Mouse (Mus musculus): ENCODE measurements around the gene Raph1. TPM values are rescaled to one million over a fixed set of nuclear protein-coding genes. Genes with fewer than 3 reads are reported as not detected.
A peak's percentile ranks its signal among the peaks of the same experiment; 100 is the strongest.
"Not testable (repeated sequence)": the region's sequence is repeated elsewhere in the genome, so short reads cannot be mapped to it uniquely, and the experiment has no call there.

Raph1 gene
- polyA plus RNA-seq, 1 experiment from 2014 or later: 23.6 TPM

DNA sequence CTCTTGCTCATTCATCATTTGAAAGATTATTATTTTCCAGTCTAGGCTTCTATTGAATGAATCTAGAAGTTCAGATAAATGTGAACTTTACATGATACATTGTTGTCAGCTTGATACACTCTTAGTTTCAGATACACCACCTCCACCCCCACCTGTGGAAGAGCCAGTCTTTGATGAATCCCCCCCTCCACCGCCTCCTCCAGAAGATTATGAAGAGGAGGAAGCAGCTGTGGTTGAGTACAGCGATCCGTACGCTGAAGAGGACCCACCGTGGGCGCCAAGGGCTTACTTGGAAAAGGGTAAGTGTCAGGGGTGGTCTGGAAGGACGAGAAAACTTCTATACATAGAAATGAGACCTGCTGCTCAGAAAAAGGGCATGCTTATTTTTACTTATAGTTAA lies 96.4 kb downstream of the Raph1 start:
- no peak overlapping the region for H3K27ac ChIP-seq (ENCODE audit: low read length)
- H3K36me3 ChIP-seq (ENCODE audit: insufficient read depth, low read length): no peaks in the 10 kb centered on the region; the same call in 1 of the 2 replicates
- TF ChIP-seq CTCF (IDR thresholded peaks at IDR 0.05) (no peak), EP300 (IDR thresholded peaks at IDR 0.05) (no peak)
- no peak overlapping the region for H3K4me3 ChIP-seq (ENCODE audit: low read depth, low read length)
- H3K9me3 ChIP-seq (ENCODE audit: low read length): no peaks in the 10 kb centered on the region
- no peaks in the 10 kb centered on the region for H3K27me3 ChIP-seq (replicated peaks; ENCODE audit: insufficient read depth, low read length)
- no peak overlapping the region for H3K9ac ChIP-seq (replicated peaks; ENCODE audit: low read depth)
- H3K4me1 ChIP-seq (ENCODE audit: insufficient read depth, low read depth, low read length): no peaks in the 10 kb centered on the region
- 85% methylated on average over 7 of the region's 7 CpGs for WGBS
- ATAC-seq (no peak), DNase-seq (ENCODE audit: low spot score) (no peak)
- no peak overlapping the region for H3K4me2 ChIP-seq (replicated peaks; ENCODE audit: low read depth, low read length)

DNA sequence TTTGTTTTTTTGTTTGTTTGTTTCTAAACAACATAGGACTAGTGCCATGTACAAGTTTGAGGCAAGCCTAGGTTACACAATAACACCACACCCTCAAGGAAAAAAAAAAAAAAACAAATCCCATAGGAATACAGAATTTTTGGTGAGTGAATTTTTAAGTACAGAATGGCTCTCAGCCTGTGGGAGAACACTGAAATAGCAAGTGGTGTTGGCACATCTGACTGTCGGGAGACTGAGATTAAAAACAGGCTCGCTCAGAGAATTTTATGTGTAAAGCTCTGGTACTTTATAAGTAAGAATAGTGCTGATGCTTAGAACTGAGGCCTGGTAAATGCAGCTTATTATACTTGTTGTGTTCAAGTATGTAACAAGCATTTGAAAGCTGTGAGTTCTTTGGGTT lies 97.4 kb downstream of the Raph1 start:
- no peak overlapping the region for H3K9ac ChIP-seq (replicated peaks; ENCODE audit: low read depth)
- no peaks in the 10 kb centered on the region for H3K27me3 ChIP-seq (replicated peaks; ENCODE audit: insufficient read depth, low read length)
- no peak overlapping the region for H3K27ac ChIP-seq (ENCODE audit: low read length)
- ATAC-seq (no peak), DNase-seq (ENCODE audit: low spot score) (peak; percentile 21)
- TF ChIP-seq EP300 (IDR thresholded peaks at IDR 0.05): no peak
- TF ChIP-seq CTCF (IDR thresholded peaks at IDR 0.05): no peak
- WGBS: 84% methylated on average over 2 of the region's 2 CpGs
- no peaks in the 10 kb centered on the region for H3K4me1 ChIP-seq (ENCODE audit: insufficient read depth, low read depth, low read length)
- H3K4me3 ChIP-seq (ENCODE audit: low read depth, low read length): no peak overlapping the region
- H3K4me2 ChIP-seq (replicated peaks; ENCODE audit: low read depth, low read length): no peak overlapping the region
- H3K9me3 ChIP-seq (ENCODE audit: low read length): no peaks in the 10 kb centered on the region
- H3K36me3 ChIP-seq (ENCODE audit: insufficient read depth, low read length): no peaks in the 10 kb centered on the region; the same call in 1 of the 2 replicates

DNA sequence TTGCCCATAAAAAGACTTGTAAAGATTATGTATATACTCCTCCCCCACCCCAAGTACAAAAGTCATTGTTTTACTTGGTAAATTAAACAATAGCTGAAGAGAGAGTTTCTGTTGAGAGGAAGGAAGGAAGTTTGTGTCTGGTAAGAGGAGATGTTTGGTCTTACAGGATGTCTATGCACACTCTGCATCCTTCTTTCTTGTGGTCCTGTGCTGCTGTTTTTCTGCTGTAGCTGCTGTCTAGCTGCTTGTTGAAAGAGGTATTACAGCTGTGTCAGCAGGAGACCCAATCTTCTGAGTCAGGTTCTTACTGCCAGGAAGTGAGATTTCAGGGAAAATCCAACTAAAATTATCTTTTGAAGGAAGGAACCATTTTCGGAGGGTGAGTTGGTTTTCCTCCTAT lies 106.3 kb downstream of the Raph1 start:
- Histone ChIP-seq H3K27me3 (replicated peaks; ENCODE audit: insufficient read depth, low read length) (no peaks in the 10 kb centered on the region), H3K4me3 (ENCODE audit: low read depth, low read length) (no peak overlapping the region), H3K4me1 (ENCODE audit: insufficient read depth, low read depth, low read length) (peaks cover 4% of the 10 kb centered on the region; the same call in 1 of the 2 replicates), H3K4me2 (replicated peaks; ENCODE audit: low read depth, low read length) (no peak overlapping the region), H3K9ac (replicated peaks; ENCODE audit: low read depth) (no peak overlapping the region), H3K9me3 (ENCODE audit: low read length) (no peaks in the 10 kb centered on the region), H3K36me3 (ENCODE audit: insufficient read depth, low read length) (no peaks in the 10 kb centered on the region), H3K27ac (ENCODE audit: low read length) (no peak overlapping the region)
- peak; percentile 15 for DNase-seq (ENCODE audit: low spot score)
- ATAC-seq: peak; percentile 28; the same call in 1 of the 2 replicates
- peak; percentile 42; the same call in 1 of the 2 replicates for TF ChIP-seq EP300 (IDR thresholded peaks at IDR 0.05)
- TF ChIP-seq CTCF (IDR thresholded peaks at IDR 0.05): no peak
- 67% methylated on average over 1 of the region's 1 CpGs for WGBS

DNA sequence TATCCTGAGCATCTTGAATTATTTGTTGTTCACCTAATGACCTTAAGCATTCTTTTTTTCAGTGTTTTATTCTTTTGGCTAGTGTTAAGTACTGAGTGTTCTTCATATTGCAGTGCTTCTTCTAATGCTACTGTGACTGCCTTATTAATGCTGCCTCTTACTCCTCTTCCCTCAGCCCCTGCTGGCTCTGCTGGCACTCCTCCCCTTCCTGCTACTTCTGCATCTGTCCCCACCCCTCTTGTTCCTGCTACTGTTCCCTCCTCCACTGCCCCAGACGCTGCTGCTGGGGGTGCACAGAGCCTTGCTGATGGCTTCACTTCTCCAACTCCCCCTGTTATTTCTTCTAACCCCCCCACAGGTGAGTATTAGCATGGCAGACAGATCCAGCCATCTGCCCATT lies 117.0 kb downstream of the Raph1 start:
- ATAC-seq (no peak), DNase-seq (ENCODE audit: low spot score) (no peak)

DNA sequence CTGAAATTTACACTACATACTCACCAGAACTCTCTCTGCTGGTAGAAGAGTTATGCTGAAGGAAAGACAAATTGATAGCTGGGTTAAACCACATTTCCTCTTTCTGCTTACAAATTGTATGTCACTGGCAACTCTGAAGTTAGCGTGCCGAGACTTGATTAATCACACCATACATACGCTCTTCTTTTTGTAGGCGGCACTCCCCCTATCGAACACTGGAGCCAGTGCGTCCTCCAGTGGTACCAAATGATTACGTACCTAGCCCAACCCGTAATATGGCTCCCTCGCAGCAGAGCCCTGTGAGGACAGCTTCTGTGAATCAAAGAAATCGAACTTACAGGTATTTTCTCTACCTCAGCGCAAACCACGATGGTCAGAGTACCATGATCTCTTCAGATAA lies 119.8 kb downstream of the Raph1 start:
- Histone ChIP-seq H3K27ac (ENCODE audit: low read length) (no peak overlapping the region), H3K4me3 (ENCODE audit: low read depth, low read length) (no peak overlapping the region), H3K36me3 (ENCODE audit: insufficient read depth, low read length) (0 out of 2 replicates have a peak, but pooled peaks cover 6% of the 10 kb centered on the region), H3K9me3 (ENCODE audit: low read length) (no peaks in the 10 kb centered on the region), H3K27me3 (replicated peaks; ENCODE audit: insufficient read depth, low read length) (no peaks in the 10 kb centered on the region), H3K9ac (replicated peaks; ENCODE audit: low read depth) (no peak overlapping the region), H3K4me2 (replicated peaks; ENCODE audit: low read depth, low read length) (no peak overlapping the region), H3K4me1 (ENCODE audit: insufficient read depth, low read depth, low read length) (no peaks in the 10 kb centered on the region)
- WGBS: 67% methylated on average over 12 of the region's 12 CpGs
- peak; percentile 13 for DNase-seq (ENCODE audit: low spot score)
- TF ChIP-seq EP300 (IDR thresholded peaks at IDR 0.05) (no peak), CTCF (IDR thresholded peaks at IDR 0.05) (peak; percentile 63)
- no peak for ATAC-seq

More for the DNA sequence above, 117.0 kb downstream of the Raph1 start:
- TF ChIP-seq CTCF (IDR thresholded peaks at IDR 0.05) (no peak), EP300 (IDR thresholded peaks at IDR 0.05) (no peak)
- 38% methylated on average over 1 of the region's 1 CpGs for WGBS
- no peaks in the 10 kb centered on the region for H3K4me1 ChIP-seq (ENCODE audit: insufficient read depth, low read depth, low read length)
- no peak overlapping the region for H3K4me2 ChIP-seq (replicated peaks; ENCODE audit: low read depth, low read length)
- no peak overlapping the region for H3K9ac ChIP-seq (replicated peaks; ENCODE audit: low read depth)
- no peak overlapping the region for H3K27ac ChIP-seq (ENCODE audit: low read length)
- 0 out of 2 replicates have a peak, but pooled peaks cover 6% of the 10 kb centered on the region for H3K36me3 ChIP-seq (ENCODE audit: insufficient read depth, low read length)
- H3K9me3 ChIP-seq (ENCODE audit: low read length): no peaks in the 10 kb centered on the region
- no peak overlapping the region for H3K4me3 ChIP-seq (ENCODE audit: low read depth, low read length)
- H3K27me3 ChIP-seq (replicated peaks; ENCODE audit: insufficient read depth, low read length): no peaks in the 10 kb centered on the region

DNA sequence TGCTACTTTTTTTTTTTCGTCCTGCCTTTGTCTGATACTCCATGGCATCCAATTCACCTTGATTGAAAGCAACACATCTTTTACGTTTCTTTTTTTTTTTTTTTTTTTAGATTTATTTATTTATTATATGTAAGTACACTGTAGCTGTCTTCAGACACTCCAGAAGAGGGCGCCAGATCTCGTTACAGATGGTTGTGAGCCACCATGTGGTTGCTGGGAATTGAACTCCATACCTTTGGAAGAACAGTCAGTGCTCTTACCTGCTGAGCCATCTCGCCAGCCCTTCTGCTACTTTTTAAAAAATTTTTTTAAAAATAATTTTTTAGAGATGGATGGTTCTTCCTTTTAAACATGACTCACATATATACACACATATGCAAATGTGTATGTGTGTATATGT lies 125.5 kb downstream of the Raph1 start:
- not testable (repeated sequence) for DNase-seq (ENCODE audit: low spot score); H3K9ac ChIP-seq (replicated peaks; ENCODE audit: low read depth); H3K36me3 ChIP-seq (ENCODE audit: insufficient read depth, low read length); H3K4me3 ChIP-seq (ENCODE audit: low read depth, low read length); H3K9me3 ChIP-seq (ENCODE audit: low read length); H3K4me2 ChIP-seq (replicated peaks; ENCODE audit: low read depth, low read length); H3K4me1 ChIP-seq (ENCODE audit: insufficient read depth, low read depth, low read length); ATAC-seq; H3K27ac ChIP-seq (ENCODE audit: low read length); H3K27me3 ChIP-seq (replicated peaks; ENCODE audit: insufficient read depth, low read length)
- WGBS: 86% methylated on average over 5 of the region's 5 CpGs

DNA sequence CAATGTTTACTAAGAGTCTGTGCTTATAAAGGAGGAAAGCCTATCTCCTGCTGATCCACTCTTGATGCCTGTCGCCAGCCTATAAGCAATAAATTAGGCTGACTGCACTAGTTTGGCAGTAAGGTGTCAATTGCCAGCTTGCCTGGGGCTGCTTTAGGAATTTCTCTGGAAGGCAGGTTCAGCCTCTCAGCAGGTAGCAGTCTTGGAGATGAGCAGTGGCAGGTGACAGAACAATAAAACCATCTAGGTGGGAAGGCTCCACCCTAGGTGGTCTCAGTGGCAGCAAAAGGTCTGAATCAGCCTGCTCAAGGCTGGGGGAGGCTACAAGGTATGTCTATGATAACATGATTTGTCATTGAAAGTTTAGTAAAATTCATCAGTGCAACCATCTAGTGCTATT lies 134.4 kb downstream of the Raph1 start:
- WGBS: 33% methylated on average over 1 of the region's 1 CpGs
- H3K4me1 ChIP-seq (ENCODE audit: insufficient read depth, low read depth, low read length): no peaks in the 10 kb centered on the region
- ATAC-seq (no peak), DNase-seq (ENCODE audit: low spot score) (no peak)
- H3K9me3 ChIP-seq (ENCODE audit: low read length): no peaks in the 10 kb centered on the region
- no peak overlapping the region for H3K4me3 ChIP-seq (ENCODE audit: low read depth, low read length)
- no peak overlapping the region for H3K27ac ChIP-seq (ENCODE audit: low read length)
- no peak overlapping the region for H3K4me2 ChIP-seq (replicated peaks; ENCODE audit: low read depth, low read length)
- no peak for TF ChIP-seq CTCF (IDR thresholded peaks at IDR 0.05)
- no peak for TF ChIP-seq EP300 (IDR thresholded peaks at IDR 0.05)
- no peaks in the 10 kb centered on the region for H3K27me3 ChIP-seq (replicated peaks; ENCODE audit: insufficient read depth, low read length)
- no peaks in the 10 kb centered on the region for H3K36me3 ChIP-seq (ENCODE audit: insufficient read depth, low read length)
- H3K9ac ChIP-seq (replicated peaks; ENCODE audit: low read depth): no peak overlapping the region

Small RNA genes lying within 50 kb of the gene (microRNA-seq; reads per million reads assigned to microRNA genes)
- not detected for gene Gm23762

Other genes with a start within 250 kb of the Raph1 start
- 15.8 and 16.8 TPM in 2 replicates for gene Cyp20a1, start 223.8 kb downstream of the Raph1 start, polyA plus RNA-seq (2015; fragmentation: Nextera tagmentation; extraction: Ambion mirVana)
- 8.9 and 9.7 TPM in 2 replicates for gene Abi2, start 157.5 kb downstream of the Raph1 start, polyA plus RNA-seq (2015; fragmentation: Nextera tagmentation; extraction: Ambion mirVana)
- 0.12 and 0.19 TPM in 2 replicates for gene Cd28, start 149.7 kb upstream of the Raph1 start, polyA plus RNA-seq (2015; fragmentation: Nextera tagmentation; extraction: Ambion mirVana)